Mouse (Mus musculus) midbrain, embryonic 11.5 days (tissue): ENCODE data around the gene Cd3g. TPM values are rescaled to one million over a fixed set of nuclear protein-coding genes. Genes with fewer than 3 reads are reported as not detected.

Source experiments
- ATAC-seq: fragments of 200-750 bp; cut with Nextera tagmentation; 2 replicates; pipeline ENCODE4 v1.8.0; 2017; ENCODE audit warnings: moderate TSS enrichment, moderate library complexity; ENCODE audit not compliant: low FRiP score
- DNase-seq: peaks from one replicate; pipeline ENCODE4 v3.0.0; 2015; ENCODE audit warnings: low spot score; ENCODE audit errors: missing footprints
- H3K27ac ChIP-seq: fragments of 300-500 bp; sonication (generic); 2 replicates; pipeline ENCODE4 v1.5.1; 2014; ENCODE audit warnings: low read depth, low read length
- H3K27me3 ChIP-seq: fragments of 300-500 bp; sonication (generic); 2 replicates; pipeline ENCODE4 v1.6.1; 2014; ENCODE audit warnings: mild to moderate bottlenecking, low read length, moderate library complexity, mixed read lengths; ENCODE audit not compliant: control insufficient read depth, insufficient read depth
- H3K36me3 ChIP-seq: fragments of 300-500 bp; sonication (generic); 2 replicates; pipeline ENCODE4 v1.6.1; 2014; ENCODE audit warnings: mild to moderate bottlenecking, low read length, moderate library complexity, mixed read lengths; ENCODE audit not compliant: control insufficient read depth, insufficient read depth
- H3K4me1 ChIP-seq: fragments of 300-500 bp; sonication (generic); 2 replicates; pipeline ENCODE4 v1.6.1; 2014; ENCODE audit warnings: low read length; ENCODE audit not compliant: control insufficient read depth, insufficient read depth
- H3K4me2 ChIP-seq: fragments of 300-500 bp; sonication (generic); 2 replicates; pipeline ENCODE4 v1.6.1; 2014; ENCODE audit warnings: mild to moderate bottlenecking, moderate library complexity
- H3K4me3 ChIP-seq: fragments of 300-500 bp; sonication (generic); 2 replicates; pipeline ENCODE4 v1.5.1; 2014; ENCODE audit warnings: low read depth, low read length
- H3K9ac ChIP-seq: fragments of 300-500 bp; sonication (generic); 2 replicates; pipeline ENCODE4 v1.6.1; 2014; ENCODE audit warnings: low read length
- H3K9me3 ChIP-seq: fragments of 300-500 bp; sonication (generic); 2 replicates; pipeline ENCODE4 v1.6.1; 2016; ENCODE audit warnings: low read length; ENCODE audit not compliant: control insufficient read depth
- WGBS: fragments of 180-500 bp; shearing (Covaris S2); extraction: QIAGEN DNeasy Blood & Tissue Kit; methylation state at CpG from one replicate; pipeline ENCODE4 v1.1.7; 2014; 5-methylcytosine and 5-hydroxymethylcytosine counted together
- polyA plus RNA-seq: library from polyadenylated mRNA; unstranded; fragments of >200 nt; fragmentation: Nextera tagmentation; extraction: Ambion mirVana; gene quantifications from 2 replicates; pipeline ENCODE4 v1.2.1, GENCODE M21; 2014

The Cd3g gene
- polyA plus RNA-seq, 1 experiment from 2014 or later: not detected

- DNase-seq: no peak
- no peaks in the 10 kb centered on the region for H3K27me3 ChIP-seq
Measured at GRCm38 (mm10) chr9:44993268-44993667, 13.0 kb upstream of the Cd3g start.

GRCm38 (mm10) chr9:44992271-44992670 lies 12.0 kb upstream of the Cd3g start:
- Histone ChIP-seq H3K4me2 (no peak overlapping the region), H3K4me1 (no peaks in the 10 kb centered on the region), H3K27me3 (no peaks in the 10 kb centered on the region), H3K4me3 (no peak overlapping the region), H3K9ac (no peak overlapping the region), H3K27ac (no peak overlapping the region), H3K36me3 (no peaks in the 10 kb centered on the region), H3K9me3 (no peaks in the 10 kb centered on the region)
- no peak for DNase-seq
- ATAC-seq: no peak

More at GRCm38 (mm10) chr9:44993268-44993667, 13.0 kb upstream of the Cd3g start:
- 94% methylated on average over 2 of the region's 2 CpGs for WGBS
- no peak for ATAC-seq
- Histone ChIP-seq H3K27ac (no peak overlapping the region), H3K9me3 (no peaks in the 10 kb centered on the region), H3K4me2 (no peak overlapping the region), H3K9ac (no peak overlapping the region), H3K4me1 (no peaks in the 10 kb centered on the region), H3K36me3 (no peaks in the 10 kb centered on the region), H3K4me3 (no peak overlapping the region)

GRCm38 (mm10) chr9:44991821-44992220 lies 11.6 kb upstream of the Cd3g start:
- WGBS: 89% methylated on average over 2 of the region's 2 CpGs
- H3K27ac ChIP-seq: no peak overlapping the region
- no peaks in the 10 kb centered on the region for H3K4me1 ChIP-seq
- H3K4me2 ChIP-seq: no peak overlapping the region
- H3K9me3 ChIP-seq: no peaks in the 10 kb centered on the region
- no peak for ATAC-seq
- H3K27me3 ChIP-seq: no peaks in the 10 kb centered on the region
- no peaks in the 10 kb centered on the region for H3K36me3 ChIP-seq
- no peak overlapping the region for H3K4me3 ChIP-seq
- no peak overlapping the region for H3K9ac ChIP-seq
- DNase-seq: no peak

- Histone ChIP-seq H3K27ac (no peak overlapping the region), H3K4me1 (no peaks in the 10 kb centered on the region), H3K4me3 (no peak overlapping the region), H3K27me3 (no peaks in the 10 kb centered on the region), H3K9me3 (no peaks in the 10 kb centered on the region), H3K36me3 (no peaks in the 10 kb centered on the region), H3K9ac (no peak overlapping the region), H3K4me2 (no peak overlapping the region)
- DNase-seq (no peak), ATAC-seq (no peak)
- WGBS: 76% methylated on average over 5 of the region's 5 CpGs
Measured at GRCm38 (mm10) chr9:44986976-44987375, 6.7 kb upstream of the Cd3g start.

GRCm38 (mm10) chr9:44986242-44986781 lies 6.1 kb upstream of the Cd3g start:
- H3K4me3 ChIP-seq: no peak overlapping the region
- no peak for ATAC-seq

GRCm38 (mm10) chr9:44985721-44986161 lies 5.5 kb upstream of the Cd3g start:
- H3K27ac ChIP-seq: no peak overlapping the region
- no peaks in the 10 kb centered on the region for H3K36me3 ChIP-seq
- no peaks in the 10 kb centered on the region for H3K27me3 ChIP-seq
- no peak for ATAC-seq
- H3K4me2 ChIP-seq: no peak overlapping the region
- DNase-seq: no peak
- no peak overlapping the region for H3K4me3 ChIP-seq
- H3K4me1 ChIP-seq: no peaks in the 10 kb centered on the region
- no peaks in the 10 kb centered on the region for H3K9me3 ChIP-seq
- no peak overlapping the region for H3K9ac ChIP-seq
- 77% methylated on average over 3 of the region's 3 CpGs for WGBS

More at GRCm38 (mm10) chr9:44986242-44986781, 6.1 kb upstream of the Cd3g start:
- H3K36me3 ChIP-seq: no peaks in the 10 kb centered on the region
- H3K4me2 ChIP-seq: no peak overlapping the region
- DNase-seq: no peak
- H3K9ac ChIP-seq: no peak overlapping the region
- no peaks in the 10 kb centered on the region for H3K4me1 ChIP-seq
- H3K27me3 ChIP-seq: no peaks in the 10 kb centered on the region
- 64% methylated on average over 14 of the region's 14 CpGs for WGBS
- no peaks in the 10 kb centered on the region for H3K9me3 ChIP-seq
- no peak overlapping the region for H3K27ac ChIP-seq

GRCm38 (mm10) chr9:44983001-44983400 lies 2.8 kb upstream of the Cd3g start:
- no peak for DNase-seq
- 88% methylated on average over 2 of the region's 2 CpGs for WGBS

GRCm38 (mm10) chr9:44982531-44982930 lies 2.3 kb upstream of the Cd3g start:
- H3K27me3 ChIP-seq: no peaks in the 10 kb centered on the region
- no peaks in the 10 kb centered on the region for H3K9me3 ChIP-seq
- no peak overlapping the region for H3K4me3 ChIP-seq
- DNase-seq (no peak), ATAC-seq (no peak)
- H3K36me3 ChIP-seq: no peaks in the 10 kb centered on the region
- no peak overlapping the region for H3K27ac ChIP-seq
- WGBS: 87% methylated on average over 3 of the region's 3 CpGs
- H3K9ac ChIP-seq: no peak overlapping the region
- no peaks in the 10 kb centered on the region for H3K4me1 ChIP-seq
- no peak overlapping the region for H3K4me2 ChIP-seq

More at GRCm38 (mm10) chr9:44983001-44983400, 2.8 kb upstream of the Cd3g start:
- H3K9me3 ChIP-seq: no peaks in the 10 kb centered on the region
- H3K27me3 ChIP-seq: no peaks in the 10 kb centered on the region
- ATAC-seq: no peak
- no peaks in the 10 kb centered on the region for H3K36me3 ChIP-seq
- H3K4me1 ChIP-seq: no peaks in the 10 kb centered on the region
- H3K9ac ChIP-seq: no peak overlapping the region
- H3K27ac ChIP-seq: no peak overlapping the region
- no peak overlapping the region for H3K4me3 ChIP-seq
- H3K4me2 ChIP-seq: no peak overlapping the region

- DNase-seq: no peak
- H3K27me3 ChIP-seq: no peaks in the 10 kb centered on the region
- H3K4me3 ChIP-seq: no peak overlapping the region
- no peak overlapping the region for H3K27ac ChIP-seq
- H3K9ac ChIP-seq: no peak overlapping the region
- H3K9me3 ChIP-seq: no peaks in the 10 kb centered on the region
- no peaks in the 10 kb centered on the region for H3K4me1 ChIP-seq
- no peak for ATAC-seq
- WGBS: 88% methylated on average over 8 of the region's 8 CpGs
- H3K36me3 ChIP-seq: no peaks in the 10 kb centered on the region
- no peak overlapping the region for H3K4me2 ChIP-seq
Measured at GRCm38 (mm10) chr9:44982081-44982480, 1.9 kb upstream of the Cd3g start.
